Mouse (Mus musculus) ES-CJ7 (cell line): ENCODE measurements at regions not wholly inside any gene's neighbourhood (a gene's known extent, or its start where the extent isn't known, plus 50 kb on each side); places are given as distances from the start of the nearest gene placed in this dataset.

ENCODE experiments used
- DNase-seq: peaks from one replicate; pipeline ENCODE4 v3.0.0; 2011; ENCODE audit warnings: low read depth, low spot score

- no peak for DNase-seq
Observed at GRCm38 (mm10) chr12:74518032-74518431, 201.8 kb upstream of the Gm11042 start.

DNA sequence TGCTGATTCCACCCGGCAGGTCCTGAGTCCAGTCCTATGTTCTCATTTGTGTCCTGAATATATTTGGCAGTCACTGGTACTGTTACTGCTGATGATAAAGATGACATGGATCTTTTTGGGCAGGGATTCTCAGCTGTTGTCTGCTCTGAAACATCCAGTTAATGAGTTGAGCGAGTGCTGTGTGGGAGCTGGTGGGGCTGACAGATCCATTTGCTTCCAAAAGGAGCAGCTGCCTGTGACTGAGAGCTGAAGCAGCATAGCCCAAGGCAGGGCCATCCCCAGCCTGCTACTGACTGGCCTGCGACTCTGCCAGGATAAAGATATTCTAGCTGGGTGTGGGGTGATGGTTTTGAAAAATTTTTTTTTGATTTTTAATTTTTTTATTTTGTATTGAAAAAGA is 200.3 kb upstream of the Gm11042 start:
- no peak for DNase-seq

GRCm38 (mm10) chr12:74502791-74503190 is 186.6 kb upstream of the Gm11042 start:
- no peak for DNase-seq

DNA sequence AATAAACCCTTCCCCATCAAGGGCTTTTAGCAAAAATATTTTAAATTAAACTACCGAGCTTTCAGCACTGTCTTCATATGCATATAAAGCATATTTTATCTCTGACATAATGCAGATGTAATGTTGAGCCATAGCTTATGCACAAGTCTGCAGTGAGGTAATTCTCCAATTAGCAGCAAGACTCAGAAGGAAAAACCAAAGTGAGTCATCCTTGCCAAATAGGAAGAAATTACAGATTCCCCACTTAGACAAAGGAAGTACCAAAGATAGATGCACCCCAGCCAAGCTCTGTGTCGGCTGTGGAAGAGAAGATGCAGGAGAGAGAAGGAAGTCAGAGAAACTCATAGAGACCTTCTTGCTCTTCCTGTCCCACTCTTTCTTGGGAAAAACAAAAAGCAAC is 161.4 kb upstream of the Gm11042 start:
- no peak for DNase-seq

GRCm38 (mm10) chr12:74474741-74475140 is 158.5 kb upstream of the Gm11042 start:
- no peak for DNase-seq

DNA sequence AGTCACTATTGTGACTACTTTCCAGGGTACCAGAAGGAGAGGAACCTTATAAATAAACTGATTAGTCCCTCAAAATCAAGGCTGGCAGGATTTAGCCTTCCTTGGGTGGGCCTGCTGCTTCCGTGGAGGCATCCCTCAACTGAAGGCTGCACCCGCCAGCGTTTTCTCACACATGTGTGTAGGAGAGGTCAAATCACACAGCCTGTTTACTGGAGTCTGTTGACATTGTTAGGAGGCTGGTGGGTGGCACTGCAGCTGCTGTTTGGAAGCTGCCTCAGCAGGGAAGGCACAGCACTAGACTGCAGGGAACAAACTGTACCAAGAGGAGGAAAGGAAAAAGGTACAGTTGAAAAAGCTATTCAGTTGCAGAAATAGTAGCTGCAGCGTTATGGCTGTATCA is 142.3 kb upstream of the Gm11042 start:
- no peak for DNase-seq

DNA sequence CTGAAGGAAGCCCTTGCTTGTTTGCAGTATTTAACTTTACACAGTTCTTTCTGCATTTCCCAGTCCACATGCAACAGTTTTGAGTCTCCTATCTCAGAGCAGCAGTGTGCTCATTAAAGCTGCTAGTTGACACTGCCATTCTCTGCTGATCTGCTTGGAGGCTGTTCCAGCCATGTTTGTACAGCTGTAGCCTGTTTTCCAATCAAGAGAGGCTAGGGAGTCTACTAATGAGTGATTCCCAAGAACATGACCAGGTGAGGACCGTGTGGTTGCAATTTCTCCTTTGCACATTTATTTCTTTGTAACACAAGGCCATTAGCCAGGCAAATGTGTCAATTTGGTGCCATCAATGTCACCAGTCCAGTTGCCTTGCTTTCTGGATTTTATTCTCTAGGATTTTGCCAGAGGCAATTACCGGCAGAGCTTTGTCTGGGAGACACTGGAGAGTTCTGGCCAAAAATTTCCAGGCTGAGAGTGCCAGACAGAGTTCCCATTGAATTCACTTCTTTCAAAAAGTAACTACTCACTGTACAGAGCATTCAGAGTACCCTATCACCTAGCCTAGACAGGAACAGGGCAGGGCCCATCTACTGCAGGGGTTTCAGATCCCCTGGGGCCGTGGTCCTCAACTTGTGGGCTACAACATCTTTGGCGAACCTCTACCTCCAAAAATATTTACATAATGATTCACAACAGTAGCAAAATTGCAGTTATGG is 136.3 kb upstream of the Gm11042 start:
- DNase-seq = no peak

GRCm38 (mm10) chr12:74448248-74448647 is 132.1 kb upstream of the Gm11042 start:
- no peak for DNase-seq

DNA sequence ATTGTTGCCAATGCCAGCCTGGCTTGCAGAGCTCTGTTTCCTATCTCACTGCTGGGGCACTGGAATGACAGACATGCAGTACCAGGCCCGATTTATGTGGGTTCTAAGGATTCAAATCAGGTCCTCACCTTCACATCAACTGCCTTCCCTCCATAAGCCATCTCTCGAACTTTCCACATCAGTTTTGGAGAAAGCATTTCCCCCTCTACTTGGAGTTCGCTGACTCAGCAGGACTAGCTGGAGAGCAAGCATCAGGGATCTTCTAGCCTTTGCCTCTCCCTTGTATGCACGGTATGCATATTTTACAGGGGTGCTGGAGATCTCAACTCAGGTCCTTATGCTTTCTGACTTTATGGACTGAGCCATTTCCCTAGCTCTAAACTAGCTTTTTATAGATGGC is 118.7 kb upstream of the Gm11042 start:
- no peak for DNase-seq

- DNase-seq = no peak
Observed at GRCm38 (mm10) chr12:74414738-74415137, 98.5 kb upstream of the Gm11042 start.

- DNase-seq = no peak
Observed at GRCm38 (mm10) chr12:74410511-74410910, 94.3 kb upstream of the Gm11042 start.

DNA sequence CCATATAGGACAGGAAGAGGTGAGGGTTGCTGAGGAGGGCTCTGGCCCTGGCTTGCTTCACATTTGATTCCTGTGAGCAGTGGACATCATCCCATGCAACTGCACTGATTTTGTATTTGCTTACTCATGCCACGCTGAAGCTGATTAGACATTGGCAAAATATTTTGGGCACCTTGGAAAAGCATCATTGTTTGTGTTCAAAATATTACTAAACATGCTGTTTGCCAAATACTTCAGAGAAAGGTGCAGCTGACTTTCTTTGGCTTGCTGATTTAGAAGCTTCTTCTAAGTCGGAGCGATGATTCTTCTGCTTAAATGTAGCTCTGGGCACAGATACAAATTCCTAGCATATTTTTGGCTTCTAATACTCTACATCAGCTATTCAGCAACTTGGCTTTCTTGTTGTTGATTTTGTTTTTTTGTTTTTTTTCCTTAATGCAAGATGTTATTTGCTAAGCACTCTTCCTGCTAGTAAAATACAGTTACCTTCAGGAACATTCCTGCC is 91.4 kb upstream of the Gm11042 start:
- no peak for DNase-seq

DNA sequence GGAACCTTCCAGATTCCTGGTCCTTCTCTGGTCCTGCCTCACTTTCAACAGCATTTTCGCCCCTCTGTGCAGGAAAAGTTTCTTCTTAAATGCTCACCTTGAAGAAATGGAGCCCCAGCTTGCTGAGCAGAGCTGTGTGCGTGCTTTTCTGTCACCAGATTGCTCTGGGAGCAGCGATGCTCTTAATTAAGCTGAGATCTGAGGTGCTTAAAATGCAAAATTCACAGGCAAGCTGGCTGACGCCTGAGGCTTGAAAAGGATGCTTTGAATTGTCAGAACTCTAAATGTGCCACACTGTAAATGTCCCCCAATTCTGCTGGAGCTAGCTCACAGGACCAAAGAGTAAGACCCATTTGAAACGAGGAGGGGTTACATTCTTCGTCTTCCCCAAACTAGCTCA is 73.6 kb upstream of the Gm11042 start:
- no peak for DNase-seq
